Mouse (Mus musculus) intestine, embryonic 14.5 days (tissue): ENCODE measurements at regions not wholly inside any gene's neighbourhood (a gene's known extent, or its start where the extent isn't known, plus 50 kb on each side); places are given as distances from the start of the nearest gene placed in this dataset.

Source experiments
- ATAC-seq: fragments of 200-750 bp; cut with Nextera tagmentation; replicated peaks from 2 replicates; pipeline ENCODE4 v1.8.0; 2017; ENCODE audit warnings: low read depth, moderate number of reproducible peaks, moderate TSS enrichment, moderate library complexity; ENCODE audit not compliant: low FRiP score, low TSS enrichment
- DNase-seq: peaks from one replicate; pipeline ENCODE4 v3.0.0-alpha.2; 2018; ENCODE audit warnings: low spot score
- H3K27ac ChIP-seq: fragments of 300-500 bp; sonication (generic); 2 replicates; pipeline ENCODE4 v1.5.1; 2014; ENCODE audit warnings: low read depth, mild to moderate bottlenecking, control low read depth
- H3K27me3 ChIP-seq: fragments of 300-500 bp; sonication (generic); replicated peaks from 2 replicates; pipeline ENCODE4 v1.6.1; 2014; ENCODE audit warnings: low read length, control low read depth; ENCODE audit not compliant: control insufficient read depth, insufficient read depth
- H3K36me3 ChIP-seq: fragments of 300-500 bp; sonication (generic); 2 replicates; pipeline ENCODE4 v1.6.1; 2014; ENCODE audit warnings: low read length, control low read depth; ENCODE audit not compliant: control insufficient read depth, insufficient read depth
- H3K4me1 ChIP-seq: fragments of 300-500 bp; sonication (generic); replicated peaks from 2 replicates; pipeline ENCODE4 v1.6.1; 2014; ENCODE audit warnings: low read length, control low read depth, mixed read lengths; ENCODE audit not compliant: control insufficient read depth, insufficient read depth
- H3K4me2 ChIP-seq: fragments of 300-500 bp; sonication (generic); 2 replicates; pipeline ENCODE4 v1.6.1; 2014; ENCODE audit warnings: low read length
- H3K4me3 ChIP-seq: fragments of 300-500 bp; sonication (generic); 2 replicates; pipeline ENCODE4 v1.5.1; 2014; ENCODE audit warnings: low read depth, low read length, control low read depth, mixed read lengths
- H3K9ac ChIP-seq: fragments of 300-500 bp; sonication (generic); 2 replicates; pipeline ENCODE4 v1.6.1; 2014; ENCODE audit warnings: mild to moderate bottlenecking, low read length
- H3K9me3 ChIP-seq: fragments of 300-500 bp; sonication (generic); 2 replicates; pipeline ENCODE4 v1.6.1; 2016; ENCODE audit warnings: low read length, control low read depth; ENCODE audit not compliant: control insufficient read depth
- WGBS: fragments of 180-500 bp; shearing (Covaris S2); extraction: QIAGEN DNeasy Blood & Tissue Kit; methylation state at CpG from one replicate; pipeline ENCODE4 v1.1.7; 2014; 5-methylcytosine and 5-hydroxymethylcytosine counted together

GRCm38 (mm10) chr17:51407046-51407445 is 227.9 kb upstream of the Tbc1d5 start:
- Histone ChIP-seq H3K4me3 (no peak overlapping the region), H3K27ac (no peak overlapping the region), H3K9me3 (no peaks in the 10 kb centered on the region), H3K9ac (no peak overlapping the region), H3K4me1 (no peaks in the 10 kb centered on the region), H3K36me3 (no peaks in the 10 kb centered on the region), H3K27me3 (no peaks in the 10 kb centered on the region), H3K4me2 (no peak overlapping the region)
- no peak for ATAC-seq
- DNase-seq: no peak
- 83% methylated on average over 4 of the region's 4 CpGs for WGBS

- Histone ChIP-seq H3K9ac (no peak overlapping the region), H3K27ac (no peak overlapping the region), H3K4me3 (no peak overlapping the region), H3K4me1 (no peaks in the 10 kb centered on the region), H3K9me3 (no peaks in the 10 kb centered on the region), H3K27me3 (no peaks in the 10 kb centered on the region), H3K36me3 (no peaks in the 10 kb centered on the region), H3K4me2 (no peak overlapping the region)
- no peak for ATAC-seq
- DNase-seq: no peak
- 78% methylated on average over 3 of the region's 3 CpGs for WGBS
These were observed 225.9 kb upstream of the Tbc1d5 start for GRCm38 (mm10) chr17:51405059-51405458.

GRCm38 (mm10) chr17:51397973-51398372 is 218.8 kb upstream of the Tbc1d5 start:
- Histone ChIP-seq H3K9ac (no peak overlapping the region), H3K4me1 (0 out of 2 replicates have a peak, but pooled peaks cover 5% of the 10 kb centered on the region), H3K27me3 (no peaks in the 10 kb centered on the region), H3K36me3 (no peaks in the 10 kb centered on the region), H3K27ac (no peak overlapping the region), H3K4me2 (no peak overlapping the region), H3K4me3 (no peak overlapping the region), H3K9me3 (no peaks in the 10 kb centered on the region)
- ATAC-seq (no peak), DNase-seq (no peak)
- 69% methylated on average over 7 of the region's 7 CpGs for WGBS

- 0 out of 2 replicates have a peak, but pooled peaks cover 5% of the 10 kb centered on the region for H3K4me1 ChIP-seq
- DNase-seq: no peak
- no peaks in the 10 kb centered on the region for H3K36me3 ChIP-seq
- no peak overlapping the region for H3K9ac ChIP-seq
- ATAC-seq: no peak
- 79% methylated on average over 11 of the region's 11 CpGs for WGBS
- no peak overlapping the region for H3K4me3 ChIP-seq
- no peak overlapping the region for H3K27ac ChIP-seq
- no peaks in the 10 kb centered on the region for H3K9me3 ChIP-seq
- no peaks in the 10 kb centered on the region for H3K27me3 ChIP-seq
- no peak overlapping the region for H3K4me2 ChIP-seq
These were observed 214.6 kb upstream of the Tbc1d5 start for GRCm38 (mm10) chr17:51393771-51394221.

DNA sequence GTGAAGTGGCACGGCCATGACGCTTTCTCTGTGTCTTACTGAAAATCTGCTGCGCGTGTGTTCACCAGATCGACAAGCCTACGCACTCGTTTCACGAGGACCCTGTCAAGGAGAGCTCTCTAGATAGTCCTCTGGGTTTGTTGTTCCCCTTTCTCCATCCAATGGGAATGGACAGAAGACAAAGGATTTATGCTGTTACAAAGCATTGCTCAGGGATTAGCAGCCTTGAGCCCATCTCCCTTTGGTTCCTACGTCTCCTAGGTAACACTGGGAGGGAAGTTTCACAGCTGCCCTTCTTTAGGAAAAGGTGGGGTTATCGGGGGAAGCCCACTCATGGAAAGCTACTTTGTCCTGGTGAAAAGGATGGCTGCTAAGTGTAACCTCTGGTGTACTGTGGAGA is 212.7 kb upstream of the Tbc1d5 start:
- DNase-seq: no peak
- Histone ChIP-seq H3K27me3 (no peaks in the 10 kb centered on the region), H3K4me1 (no peaks in the 10 kb centered on the region), H3K36me3 (no peaks in the 10 kb centered on the region), H3K4me3 (no peak overlapping the region), H3K9ac (no peak overlapping the region), H3K9me3 (no peaks in the 10 kb centered on the region), H3K4me2 (no peak overlapping the region), H3K27ac (no peak overlapping the region)
- ATAC-seq: no peak
- 94% methylated on average over 10 of the region's 10 CpGs for WGBS

GRCm38 (mm10) chr17:51382552-51382951 is 203.4 kb upstream of the Tbc1d5 start:
- no peaks in the 10 kb centered on the region for H3K27me3 ChIP-seq
- no peak overlapping the region for H3K4me2 ChIP-seq
- no peaks in the 10 kb centered on the region for H3K9me3 ChIP-seq
- no peak overlapping the region for H3K4me3 ChIP-seq
- H3K36me3 ChIP-seq: no peaks in the 10 kb centered on the region
- WGBS: 77% methylated on average over 6 of the region's 6 CpGs
- no peak for ATAC-seq
- no peak overlapping the region for H3K27ac ChIP-seq
- H3K4me1 ChIP-seq: no peaks in the 10 kb centered on the region
- no peak for DNase-seq
- H3K9ac ChIP-seq: no peak overlapping the region

DNA sequence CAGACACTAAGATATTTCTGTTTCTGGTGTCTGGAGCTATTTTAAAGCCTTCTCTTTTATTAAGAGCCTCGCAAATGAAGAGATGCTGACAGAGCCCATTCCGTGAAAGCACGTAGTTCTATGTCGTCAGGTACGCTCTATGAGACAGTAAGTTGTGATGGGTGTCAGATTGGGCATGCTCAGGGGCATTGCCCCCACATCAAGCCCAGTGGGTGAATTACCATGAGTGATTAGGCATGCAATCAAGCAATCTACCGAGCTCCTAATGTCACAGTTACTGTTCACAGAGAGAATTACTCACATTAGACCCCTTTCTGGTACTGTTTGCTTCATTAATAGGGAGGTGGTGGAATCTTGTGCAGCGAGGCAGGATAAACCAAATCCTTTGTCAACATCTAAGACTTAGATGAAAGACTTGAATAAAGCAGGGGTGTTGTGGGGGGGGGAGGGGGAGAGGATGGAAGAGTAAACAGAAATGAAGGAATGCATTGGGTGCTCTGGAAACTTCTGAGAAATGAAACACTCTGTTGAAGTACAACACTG is 192.9 kb upstream of the Tbc1d5 start:
- no peaks in the 10 kb centered on the region for H3K4me1 ChIP-seq
- H3K27ac ChIP-seq: no peak overlapping the region
- H3K36me3 ChIP-seq: no peaks in the 10 kb centered on the region
- 72% methylated on average over 7 of the region's 7 CpGs for WGBS
- ATAC-seq (no peak), DNase-seq (no peak)
- no peaks in the 10 kb centered on the region for H3K27me3 ChIP-seq
- no peaks in the 10 kb centered on the region for H3K9me3 ChIP-seq
- no peak overlapping the region for H3K9ac ChIP-seq
- no peak overlapping the region for H3K4me2 ChIP-seq
- no peak overlapping the region for H3K4me3 ChIP-seq

DNA sequence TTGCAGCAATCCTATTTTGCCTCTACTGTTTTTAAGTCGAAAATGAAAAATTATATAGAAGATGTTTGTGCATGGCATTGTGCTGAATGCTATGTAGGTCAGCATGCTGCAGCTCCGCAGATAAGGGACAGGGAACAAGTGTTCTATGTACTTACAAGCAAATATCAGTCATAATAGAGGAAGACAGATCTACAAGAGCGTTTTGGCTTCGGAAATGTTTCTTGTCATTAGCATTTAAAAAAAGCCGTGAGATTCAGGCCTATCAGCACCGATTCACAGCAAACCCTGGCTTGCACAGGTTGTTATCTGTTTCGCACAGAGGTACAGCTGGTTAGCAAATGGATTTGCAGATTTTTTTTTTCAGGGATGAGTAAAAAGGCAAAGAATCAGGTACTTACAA is 191.8 kb upstream of the Tbc1d5 start:
- no peaks in the 10 kb centered on the region for H3K36me3 ChIP-seq
- H3K9ac ChIP-seq: no peak overlapping the region
- H3K27ac ChIP-seq: no peak overlapping the region
- no peak overlapping the region for H3K4me2 ChIP-seq
- WGBS: 86% methylated on average over 7 of the region's 7 CpGs
- no peak overlapping the region for H3K4me3 ChIP-seq
- ATAC-seq (no peak), DNase-seq (no peak)
- H3K9me3 ChIP-seq: no peaks in the 10 kb centered on the region
- H3K27me3 ChIP-seq: no peaks in the 10 kb centered on the region
- no peaks in the 10 kb centered on the region for H3K4me1 ChIP-seq

DNA sequence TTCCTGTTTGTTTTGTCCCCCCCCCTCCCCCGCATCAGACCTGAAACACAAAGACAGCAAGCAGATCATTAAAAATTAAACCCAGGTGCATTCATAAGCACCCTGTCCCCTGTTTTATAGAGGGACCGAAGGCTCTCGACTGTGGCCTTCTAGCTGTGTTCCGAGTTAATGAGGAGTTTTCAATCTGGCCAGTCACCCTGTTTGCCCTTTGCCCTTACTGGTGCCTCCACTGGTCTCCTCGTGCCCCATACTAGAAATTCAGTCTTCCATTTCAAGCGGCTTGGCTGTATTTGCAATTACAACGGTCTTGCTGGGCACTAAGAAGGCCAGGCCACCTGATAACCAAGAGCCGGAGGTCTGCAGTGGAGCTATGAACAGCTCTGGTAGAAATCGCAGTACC is 190.9 kb upstream of the Tbc1d5 start:
- Histone ChIP-seq H3K4me1 (no peaks in the 10 kb centered on the region), H3K4me3 (no peak overlapping the region), H3K27me3 (no peaks in the 10 kb centered on the region), H3K36me3 (no peaks in the 10 kb centered on the region), H3K9me3 (no peaks in the 10 kb centered on the region), H3K4me2 (no peak overlapping the region), H3K27ac (no peak overlapping the region), H3K9ac (no peak overlapping the region)
- ATAC-seq (no peak), DNase-seq (no peak)
- WGBS: 77% methylated on average over 9 of the region's 9 CpGs
